Mouse (Mus musculus): ENCODE data around the gene Trim41. TPM values are rescaled to one million over a fixed set of nuclear protein-coding genes. Genes with fewer than 3 reads are reported as not detected.
"Not testable (repeated sequence)": the region's sequence is repeated elsewhere in the genome, so short reads cannot be mapped to it uniquely, and the experiment has no call there.

Trim41 gene
- total RNA-seq (2021), result 10 to 100 TPM; 57.1 to 60.2 TPM
- long read RNA-seq, experiment 1, transcript Trim41-201 (6 exons, 3,432 nt), result major isoform, 5 of 18 reads
- long read RNA-seq, experiment 1, partial matches to known transcripts, result 9 of 18 reads
- long read RNA-seq, experiment 1, other reads (novel, unspliced or antisense), result 4 of 18 reads
- long read RNA-seq, experiment 2, partial matches to known transcripts, result 8 of 11 reads
- long read RNA-seq, experiment 2, other reads (novel, unspliced or antisense), result 1 of 11 reads

GRCm38 (mm10) chr11:48816800-48817665 lies at the start of gene Trim41:
TSS of gene Trim41 (minus strand) at chr11:48817353.
- peak; percentile 98 for DNase-seq (ENCODE audit: low spot score in 2 of 2)

- DNase-seq (ENCODE audit: low spot score in 2 of 2), result no peak
Observed at GRCm38 (mm10) chr11:48866481-48866880, 49.3 kb upstream of the Trim41 start.

GRCm38 (mm10) chr11:48863808-48864207 lies 46.7 kb upstream of the Trim41 start:
- no peak for DNase-seq (ENCODE audit: low spot score in 2 of 2)

- no peak for DNase-seq (ENCODE audit: low spot score in 2 of 2)
Observed at GRCm38 (mm10) chr11:48862784-48863319, 45.7 kb upstream of the Trim41 start.

- peak; percentile 47 to 71 for DNase-seq (ENCODE audit: low spot score in 2 of 2)
Observed at GRCm38 (mm10) chr11:48859014-48859413, 41.9 kb upstream of the Trim41 start.

- DNase-seq (ENCODE audit: low spot score in 2 of 2), result peak; percentile 95
Observed at GRCm38 (mm10) chr11:48853474-48854180, 36.5 kb upstream of the Trim41 start.

- no peak for DNase-seq (ENCODE audit: low spot score in 2 of 2)
Observed at GRCm38 (mm10) chr11:48852624-48853473, 35.7 kb upstream of the Trim41 start.

GRCm38 (mm10) chr11:48852190-48852589 lies 35.0 kb upstream of the Trim41 start:
- no peak for DNase-seq (ENCODE audit: low spot score in 2 of 2)

GRCm38 (mm10) chr11:48851270-48851995 lies 34.3 kb upstream of the Trim41 start:
- DNase-seq (ENCODE audit: low spot score in 2 of 2), result no peak

GRCm38 (mm10) chr11:48850240-48850639 lies 33.1 kb upstream of the Trim41 start:
- DNase-seq (ENCODE audit: low spot score in 2 of 2), result no peak

- no peak for DNase-seq (ENCODE audit: low spot score in 2 of 2)
Observed at GRCm38 (mm10) chr11:48846881-48847280, 29.7 kb upstream of the Trim41 start.

GRCm38 (mm10) chr11:48846362-48846761 lies 29.2 kb upstream of the Trim41 start:
- not testable (repeated sequence) for DNase-seq (ENCODE audit: low spot score in 2 of 2)

GRCm38 (mm10) chr11:48845244-48845815 lies 28.2 kb upstream of the Trim41 start:
- no peak for DNase-seq (ENCODE audit: low spot score in 2 of 2)

- DNase-seq (ENCODE audit: low spot score in 2 of 2), result no peak
Observed at GRCm38 (mm10) chr11:48844309-48844708, 27.2 kb upstream of the Trim41 start.

- no peak for DNase-seq (ENCODE audit: low spot score in 2 of 2)
Observed at GRCm38 (mm10) chr11:48843202-48843601, 26.0 kb upstream of the Trim41 start.

GRCm38 (mm10) chr11:48842378-48842792 lies 25.2 kb upstream of the Trim41 start:
- no peak for DNase-seq (ENCODE audit: low spot score in 2 of 2)

- DNase-seq (ENCODE audit: low spot score in 2 of 2), result no peak
Observed at GRCm38 (mm10) chr11:48841213-48841612, 24.1 kb upstream of the Trim41 start.

GRCm38 (mm10) chr11:48840805-48841204 lies 23.7 kb upstream of the Trim41 start:
- DNase-seq (ENCODE audit: low spot score in 2 of 2), result no peak

GRCm38 (mm10) chr11:48838879-48839680 lies 21.9 kb upstream of the Trim41 start:
- no peak for DNase-seq (ENCODE audit: low spot score in 2 of 2)
